Mouse (Mus musculus) lung, embryonic 14.5 days (tissue): Measurements from ENCODE around the gene Tomm40l. TPM values are rescaled to one million over a fixed set of nuclear protein-coding genes. Genes with fewer than 3 reads are reported as not detected.
A peak's percentile ranks its signal among the peaks of the same experiment; 100 is the strongest.

Experiments
- ATAC-seq: fragments of 200-750 bp; cut with Nextera tagmentation; 2 replicates; pipeline ENCODE4 v1.8.0; 2017; ENCODE audit warnings: mild to moderate bottlenecking, moderate TSS enrichment, moderate library complexity; ENCODE audit not compliant: insufficient read depth
- DNase-seq: peaks from one replicate; pipeline ENCODE4 v3.0.0-alpha.2; 2015
- H3K27ac ChIP-seq: fragments of 300-500 bp; sonication (generic); 2 replicates; pipeline ENCODE4 v1.5.1; 2014; ENCODE audit warnings: low read depth, mild to moderate bottlenecking, moderate library complexity
- H3K27me3 ChIP-seq: fragments of 300-500 bp; sonication (generic); 2 replicates; pipeline ENCODE4 v1.6.1; 2014; ENCODE audit warnings: low read length, control low read depth; ENCODE audit not compliant: insufficient read depth
- H3K36me3 ChIP-seq: fragments of 300-500 bp; sonication (generic); 2 replicates; pipeline ENCODE4 v1.6.1; 2014; ENCODE audit warnings: control low read depth; ENCODE audit not compliant: insufficient read depth
- H3K4me1 ChIP-seq: fragments of 300-500 bp; sonication (generic); 2 replicates; pipeline ENCODE4 v1.6.1; 2014; ENCODE audit warnings: antibody characterized with exemption, control low read depth; ENCODE audit not compliant: insufficient read depth
- H3K4me2 ChIP-seq: fragments of 300-500 bp; sonication (generic); 2 replicates; pipeline ENCODE4 v1.6.1; 2014; ENCODE audit warnings: mild to moderate bottlenecking
- H3K4me3 ChIP-seq: fragments of 300-500 bp; sonication (generic); 2 replicates; pipeline ENCODE4 v1.5.1; 2014; ENCODE audit warnings: low read depth, low read length
- H3K9ac ChIP-seq: fragments of 300-500 bp; sonication (generic); 2 replicates; pipeline ENCODE4 v1.6.1; 2014
- H3K9me3 ChIP-seq: fragments of 300-500 bp; sonication (generic); 2 replicates; pipeline ENCODE4 v1.6.1; 2016; ENCODE audit warnings: low read depth, low read length, control low read depth
- CTCF ChIP-seq: IDR thresholded peaks from 2 replicates; pipeline ENCODE4 v1.5.1; 2016; ENCODE audit warnings: antibody characterized with exemption, low read depth
- WGBS: fragments of 180-500 bp; shearing (Covaris S2); extraction: QIAGEN DNeasy Blood & Tissue Kit; methylation state at CpG from one replicate; pipeline ENCODE4 v1.1.7; 2014; 5-methylcytosine and 5-hydroxymethylcytosine counted together
- polyA plus RNA-seq: library from polyadenylated mRNA; unstranded; fragments of >200 nt; fragmentation: Nextera tagmentation; extraction: Ambion mirVana; gene quantifications from 2 replicates; pipeline ENCODE4 v1.2.1, GENCODE M21; 2014

Gene Tomm40l
- polyA plus RNA-seq, 1 experiment from 2014 or later, result 37.9 TPM

- no peak for TF ChIP-seq CTCF
- Histone ChIP-seq H3K9me3 (no peaks in the 10 kb centered on the region), H3K4me3 (no peak overlapping the region), H3K36me3 (peaks cover 10% of the 10 kb centered on the region; the same call in 1 of the 2 replicates), H3K4me2 (no peak overlapping the region), H3K4me1 (peaks cover 18% of the 10 kb centered on the region), H3K27ac (no peak overlapping the region), H3K27me3 (no peaks in the 10 kb centered on the region), H3K9ac (no peak overlapping the region)
- no peak for ATAC-seq
- no peak for DNase-seq
- 71% methylated on average over 17 of the region's 17 CpGs for WGBS
These were observed 36.6 kb upstream of the Tomm40l start for GRCm38 (mm10) chr1:171258921-171259320.

GRCm38 (mm10) chr1:171257781-171258180, 35.5 kb upstream of the Tomm40l start:
- no peak for TF ChIP-seq CTCF
- Histone ChIP-seq H3K27ac (no peak overlapping the region), H3K9me3 (no peaks in the 10 kb centered on the region), H3K4me3 (no peak overlapping the region), H3K4me1 (peaks cover 16% of the 10 kb centered on the region), H3K36me3 (peaks cover 13% of the 10 kb centered on the region; the same call in 1 of the 2 replicates), H3K9ac (no peak overlapping the region), H3K4me2 (no peak overlapping the region), H3K27me3 (no peaks in the 10 kb centered on the region)
- ATAC-seq (no peak), DNase-seq (no peak)
- 79% methylated on average over 9 of the region's 9 CpGs for WGBS

GRCm38 (mm10) chr1:171256937-171257548, 34.7 kb upstream of the Tomm40l start:
- DNase-seq, result peak; percentile 91
- WGBS, result 56% methylated on average over 15 of the region's 15 CpGs
- Histone ChIP-seq H3K4me3 (no peak overlapping the region), H3K4me1 (peaks cover 11% of the 10 kb centered on the region), H3K9ac (no peak overlapping the region), H3K36me3 (peaks cover 13% of the 10 kb centered on the region; the same call in 1 of the 2 replicates), H3K27me3 (no peaks in the 10 kb centered on the region), H3K27ac (no peak overlapping the region), H3K9me3 (no peaks in the 10 kb centered on the region), H3K4me2 (no peak overlapping the region)
- peak; percentile 85 for TF ChIP-seq CTCF
- peak; percentile 5; the same call in 1 of the 2 replicates for ATAC-seq

DNA sequence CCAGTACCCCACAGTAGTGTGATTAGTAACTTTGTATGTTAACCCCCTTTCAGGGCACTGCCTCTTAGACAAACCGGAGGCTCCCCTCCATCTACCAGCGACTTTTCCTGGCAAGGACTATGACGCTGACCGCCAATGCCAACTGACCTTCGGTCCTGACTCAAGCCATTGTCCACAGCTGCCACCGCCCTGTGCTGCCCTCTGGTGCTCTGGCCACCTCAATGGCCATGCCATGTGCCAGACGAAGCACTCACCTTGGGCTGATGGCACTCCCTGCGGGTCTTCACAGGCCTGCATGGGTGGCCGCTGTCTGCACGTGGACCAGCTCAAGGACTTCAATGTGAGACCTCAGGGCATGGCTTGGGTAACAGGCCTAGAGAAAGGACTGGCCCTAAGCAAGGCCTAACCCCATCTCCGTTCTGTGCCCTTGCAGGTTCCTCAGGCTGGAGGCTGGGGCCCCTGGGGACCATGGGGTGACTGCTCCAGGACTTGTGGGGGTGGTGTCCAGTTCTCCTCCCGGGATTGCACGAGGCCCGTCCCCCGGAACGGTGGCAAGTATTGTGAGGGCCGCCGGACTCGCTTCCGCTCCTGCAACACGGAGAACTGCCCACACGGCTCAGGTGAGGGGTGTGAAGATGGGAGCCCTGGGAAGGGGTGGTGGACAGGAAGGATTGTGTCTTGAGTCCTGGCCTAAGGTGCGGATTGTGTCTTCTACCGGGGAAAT, 33.9 kb upstream of the Tomm40l start:
- ATAC-seq (no peak), DNase-seq (no peak)
- no peak overlapping the region for H3K27ac ChIP-seq
- no peak overlapping the region for H3K4me3 ChIP-seq
- peaks cover 14% of the 10 kb centered on the region for H3K4me1 ChIP-seq
- H3K4me2 ChIP-seq, result no peak overlapping the region
- no peaks in the 10 kb centered on the region for H3K27me3 ChIP-seq
- no peaks in the 10 kb centered on the region for H3K9me3 ChIP-seq
- WGBS, result 85% methylated on average over 24 of the region's 24 CpGs
- no peak overlapping the region for H3K9ac ChIP-seq
- TF ChIP-seq CTCF, result no peak
- H3K36me3 ChIP-seq, result peaks cover 13% of the 10 kb centered on the region; the same call in 1 of the 2 replicates

DNA sequence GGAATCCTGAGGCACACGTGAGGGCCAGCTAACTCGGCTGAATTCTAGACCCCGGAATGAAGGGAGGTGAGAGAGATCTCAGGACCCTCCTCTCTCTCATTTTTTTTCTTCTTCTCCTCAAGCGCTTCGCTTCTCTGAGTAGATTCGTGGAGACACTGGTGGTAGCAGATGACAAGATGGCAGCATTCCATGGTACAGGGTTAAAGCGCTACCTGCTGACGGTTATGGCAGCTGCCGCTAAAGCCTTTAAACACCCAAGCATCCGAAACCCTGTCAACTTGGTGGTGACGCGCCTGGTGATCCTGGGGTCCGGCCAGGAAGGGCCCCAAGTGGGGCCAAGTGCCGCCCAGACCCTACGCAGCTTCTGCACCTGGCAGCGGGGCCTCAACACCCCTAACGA, 30.1 kb upstream of the Tomm40l start:
- Histone ChIP-seq H3K27ac (peak overlapping the region; percentile 86), H3K9ac (peak overlapping the region; percentile 49; the same call in 1 of the 2 replicates), H3K4me2 (peak overlapping the region; percentile 66), H3K4me3 (peak overlapping the region; percentile 35), H3K36me3 (peaks cover 9% of the 10 kb centered on the region; the same call in 1 of the 2 replicates), H3K4me1 (peaks cover 25% of the 10 kb centered on the region), H3K9me3 (no peaks in the 10 kb centered on the region), H3K27me3 (no peaks in the 10 kb centered on the region)
- no peak for TF ChIP-seq CTCF
- ATAC-seq, result no peak
- WGBS, result 54% methylated on average over 17 of the region's 17 CpGs
- peak; percentile 28 for DNase-seq

- 11% methylated on average over 13 of the region's 13 CpGs for WGBS
- ATAC-seq, result peak; percentile 21
- H3K9ac ChIP-seq, result peak overlapping the region; percentile 49; the same call in 1 of the 2 replicates
- no peaks in the 10 kb centered on the region for H3K27me3 ChIP-seq
- DNase-seq, result peak; percentile 65
- H3K4me2 ChIP-seq, result peak overlapping the region; percentile 66
- peak overlapping the region; percentile 86 for H3K27ac ChIP-seq
- no peaks in the 10 kb centered on the region for H3K9me3 ChIP-seq
- H3K4me3 ChIP-seq, result peak overlapping the region; percentile 35
- peaks cover 25% of the 10 kb centered on the region for H3K4me1 ChIP-seq
- no peak for TF ChIP-seq CTCF
- H3K36me3 ChIP-seq, result peaks cover 9% of the 10 kb centered on the region; the same call in 1 of the 2 replicates
These were observed 29.4 kb upstream of the Tomm40l start for GRCm38 (mm10) chr1:171251594-171252324.
